Mouse (Mus musculus): ENCODE measurements at regions not wholly inside any gene's neighbourhood (a gene's known extent, or its start where the extent isn't known, plus 50 kb on each side); places are given as distances from the start of the nearest gene placed in this dataset.

GRCm38 (mm10) chr3:42286471-42286870 is 544.1 kb downstream of the D3Ertd751e start:
- no peak for DNase-seq (ENCODE audit: low spot score in 2 of 2)

- DNase-seq (ENCODE audit: low spot score in 2 of 2) = no peak
Measured at GRCm38 (mm10) chr3:42312424-42312823, 570.0 kb downstream of the D3Ertd751e start.

GRCm38 (mm10) chr3:42327708-42328107 is 585.3 kb downstream of the D3Ertd751e start:
- no peak for DNase-seq (ENCODE audit: low spot score in 2 of 2)

GRCm38 (mm10) chr3:42342806-42343205 is 600.4 kb downstream of the D3Ertd751e start:
- DNase-seq (ENCODE audit: low spot score in 2 of 2) = peak; percentile 9 to 14

- DNase-seq (ENCODE audit: low spot score in 2 of 2) = peak; percentile 5 to 14
Measured at GRCm38 (mm10) chr3:42376785-42377184, 634.4 kb downstream of the D3Ertd751e start.

- DNase-seq (ENCODE audit: low spot score in 2 of 2) = peak; percentile 14 to 24
Measured at GRCm38 (mm10) chr3:42382151-42382550, 639.7 kb downstream of the D3Ertd751e start.

GRCm38 (mm10) chr3:42402716-42403115 is 660.3 kb downstream of the D3Ertd751e start:
- DNase-seq (ENCODE audit: low spot score in 2 of 2) = no peak

- DNase-seq (ENCODE audit: low spot score in 2 of 2) = peak; percentile 13 to 32
Measured at GRCm38 (mm10) chr3:42408958-42409633, 666.7 kb downstream of the D3Ertd751e start.

- no peak for DNase-seq (ENCODE audit: low spot score in 2 of 2)
Measured at GRCm38 (mm10) chr3:42427363-42427762, 685.0 kb downstream of the D3Ertd751e start.

- DNase-seq (ENCODE audit: low spot score in 2 of 2) = no peak
Measured at GRCm38 (mm10) chr3:42449575-42449974, 707.2 kb downstream of the D3Ertd751e start.

- DNase-seq (ENCODE audit: low spot score in 2 of 2) = no peak
Measured at GRCm38 (mm10) chr3:42464353-42464752, 721.9 kb downstream of the D3Ertd751e start.

- no peak for DNase-seq (ENCODE audit: low spot score in 2 of 2)
Measured at GRCm38 (mm10) chr3:42467125-42467524, 724.7 kb downstream of the D3Ertd751e start.

GRCm38 (mm10) chr3:42514922-42515593 is 772.6 kb downstream of the D3Ertd751e start:
- no peak for DNase-seq (ENCODE audit: low spot score in 2 of 2)

GRCm38 (mm10) chr3:42516286-42516685 is 773.9 kb downstream of the D3Ertd751e start:
- DNase-seq (ENCODE audit: low spot score in 2 of 2) = no peak

GRCm38 (mm10) chr3:42531397-42531796 is 789.0 kb downstream of the D3Ertd751e start:
- DNase-seq (ENCODE audit: low spot score in 2 of 2) = no peak

- DNase-seq (ENCODE audit: low spot score in 2 of 2) = no peak
Measured at GRCm38 (mm10) chr3:42566731-42567130, 824.3 kb downstream of the D3Ertd751e start.

- DNase-seq (ENCODE audit: low spot score in 2 of 2) = no peak
Measured at GRCm38 (mm10) chr3:42570364-42571024, 828.1 kb downstream of the D3Ertd751e start.

GRCm38 (mm10) chr3:42571877-42572459 is 829.6 kb downstream of the D3Ertd751e start:
- no peak for DNase-seq (ENCODE audit: low spot score in 2 of 2)

- DNase-seq (ENCODE audit: low spot score in 2 of 2) = no peak
Measured at GRCm38 (mm10) chr3:42573155-42573554, 830.7 kb downstream of the D3Ertd751e start.

- DNase-seq (ENCODE audit: low spot score in 2 of 2) = no peak
Measured at GRCm38 (mm10) chr3:42582311-42582710, 839.9 kb downstream of the D3Ertd751e start.

GRCm38 (mm10) chr3:42587296-42587932 is 845.0 kb downstream of the D3Ertd751e start:
- no peak for DNase-seq (ENCODE audit: low spot score in 2 of 2)

GRCm38 (mm10) chr3:42589516-42589915 is 847.1 kb downstream of the D3Ertd751e start:
- DNase-seq (ENCODE audit: low spot score in 2 of 2) = no peak

All from right cerebral cortex, postnatal 36 days (tissue).